Mouse (Mus musculus): ENCODE measurements around the gene Col4a1. TPM values are rescaled to one million over a fixed set of nuclear protein-coding genes. Genes with fewer than 3 reads are reported as not detected.

Col4a1 gene
- polyA plus RNA-seq, 1 experiment from 2014 or later, result 90.6 TPM

Other genes starting within 250 kb of the Col4a1 start
- gene Col4a2, start within 50 bp of the Col4a1 start, polyA plus RNA-seq (2015; fragmentation: Nextera tagmentation; extraction: Ambion mirVana), result 43.7 and 47.5 TPM in 2 replicates
- gene Rab20, start 165.9 kb upstream of the Col4a1 start, polyA plus RNA-seq (2015; fragmentation: Nextera tagmentation; extraction: Ambion mirVana), result 0.71 and 1.3 TPM in 2 replicates
- gene Naxd, start 184.7 kb upstream of the Col4a1 start, polyA plus RNA-seq (2015; fragmentation: Nextera tagmentation; extraction: Ambion mirVana), result 140 and 153 TPM in 2 replicates
- 21.7 and 23.5 TPM in 2 replicates for gene Cars2, start 238.0 kb upstream of the Col4a1 start, polyA plus RNA-seq (2015; fragmentation: Nextera tagmentation; extraction: Ambion mirVana)
- gene Ing1, start 242.7 kb upstream of the Col4a1 start, polyA plus RNA-seq (2015; fragmentation: Nextera tagmentation; extraction: Ambion mirVana), result 47.9 and 50.5 TPM in 2 replicates

Data from midbrain, embryonic 15.5 days (tissue).